Mouse (Mus musculus): ENCODE results near the gene Poldip2.

DNA sequence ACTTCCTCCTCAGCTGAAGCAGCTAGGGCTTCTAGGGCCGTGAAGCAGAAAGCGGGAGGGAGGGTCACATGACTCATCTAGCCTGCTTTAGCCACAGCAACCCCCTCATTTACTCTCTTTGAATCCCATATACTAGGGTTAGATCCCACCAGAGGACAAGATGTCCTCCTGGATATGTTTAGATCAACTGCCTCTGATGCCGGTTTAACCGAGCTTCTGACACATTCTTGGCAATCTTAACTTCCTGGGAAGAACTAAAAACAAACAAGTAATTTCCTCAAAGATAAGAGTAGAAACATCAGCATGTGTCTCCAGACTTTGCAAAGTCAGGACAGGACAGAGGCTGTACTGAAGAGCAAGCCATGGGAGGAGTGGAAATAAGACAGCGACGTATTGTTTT lies 54.8 kb downstream of the Poldip2 start:
- no peak for TF ChIP-seq GATA1 (IDR thresholded peaks at IDR 0.05; ENCODE audit: low read length)
- TF ChIP-seq TAL1 (IDR thresholded peaks at IDR 0.05; ENCODE audit: low read length), result no peak

All from erythroblast, embryonic 14.5 days (primary cell).